8 mouse cellular contexts compared by ENCODE assay signal in genomic region chr6:37870245-37871136, GRCm38 (mm10). TPM values are rescaled to one million over a fixed set of nuclear protein-coding genes. Genes with fewer than 3 reads are reported as not detected.
DNase-seq lines count a peak whose midpoint lies in the region; ATAC-seq and TF ChIP-seq lines count a peak whose summit lies in the region.

TSS of gene Trim24 (plus strand) at chr6:37870811.

- no peaks in the 10 kb centered on the region for H3K27me3 ChIP-seq in forebrain, embryonic 10.5 days (ENCODE audit: poor library complexity, severe bottlenecking)
- no peaks in the 10 kb centered on the region for H3K27me3 ChIP-seq in heart, embryonic 15.5 days
- no peaks in the 10 kb centered on the region for H3K27me3 ChIP-seq in liver, embryonic 14.5 days (ENCODE audit: control insufficient read depth, insufficient read depth, low read length)
- no peaks in the 10 kb centered on the region for H3K27me3 ChIP-seq in neural tube, embryonic 11.5 days (ENCODE audit: control insufficient read depth, insufficient read depth, low read length)
- H3K27me3 ChIP-seq in stomach, postnatal 0 days (ENCODE audit: control insufficient read depth, insufficient read depth, low read length) = no peaks in the 10 kb centered on the region

- peak; percentile 23; the same call in 1 of the 2 replicates for TF ChIP-seq CTCF in liver, embryonic 14.5 days (IDR thresholded peaks at IDR 0.05; ENCODE audit: low read depth)
- TF ChIP-seq CTCF in stomach, postnatal 0 days (IDR thresholded peaks at IDR 0.05; ENCODE audit: low read depth) = peak; percentile 32; the same call in 1 of the 2 replicates

- WGBS in forebrain, embryonic 10.5 days = under 1% methylated on average over 89 of the region's 89 CpGs
- under 1% methylated on average over 86 of the region's 89 CpGs for WGBS in heart, embryonic 15.5 days
- under 1% methylated on average over 72 of the region's 89 CpGs for WGBS in liver, embryonic 14.5 days (ENCODE audit: insufficient replicate concordance)
- WGBS in neural tube, embryonic 11.5 days = under 1% methylated on average over 71 of the region's 89 CpGs
- WGBS in stomach, postnatal 0 days = under 1% methylated on average over 67 of the region's 89 CpGs

- H3K4me2 ChIP-seq in heart, embryonic 15.5 days = peak within 1 kb of the TSS; percentile 68
- peak within 1 kb of the TSS; percentile 78 for H3K4me2 ChIP-seq in liver, embryonic 14.5 days (ENCODE audit: low read depth)
- H3K4me2 ChIP-seq in neural tube, embryonic 11.5 days (ENCODE audit: low read depth) = peak within 1 kb of the TSS; percentile 39
- H3K4me2 ChIP-seq in stomach, postnatal 0 days (replicated peaks; ENCODE audit: low read depth) = peak within 1 kb of the TSS; percentile 65

- H3K9ac ChIP-seq in heart, embryonic 15.5 days = peak within 1 kb of the TSS; percentile 95
- H3K9ac ChIP-seq in liver, embryonic 14.5 days (replicated peaks) = peak within 1 kb of the TSS; percentile 81
- H3K9ac ChIP-seq in neural tube, embryonic 11.5 days (ENCODE audit: low read length) = peak within 1 kb of the TSS; percentile 98
- H3K9ac ChIP-seq in stomach, postnatal 0 days (ENCODE audit: low read length) = peak within 1 kb of the TSS; percentile 97

- peak within 1 kb of the TSS; percentile 90 for H3K4me3 ChIP-seq in forebrain, embryonic 10.5 days
- H3K4me3 ChIP-seq in heart, embryonic 15.5 days = peak within 1 kb of the TSS; percentile 94
- H3K4me3 ChIP-seq in liver, embryonic 14.5 days (ENCODE audit: insufficient read depth in 1 of 2, low read depth in 2 of 2, low read length in 2 of 2) = peak within 1 kb of the TSS; percentile 68 to 83
- peak within 1 kb of the TSS; percentile 91 for H3K4me3 ChIP-seq in neural tube, embryonic 11.5 days (ENCODE audit: low read depth, low read length)
- peak within 1 kb of the TSS; percentile 89 for H3K4me3 ChIP-seq in stomach, postnatal 0 days (ENCODE audit: low read depth, low read length)

- no peak for TF ChIP-seq EP300 in liver, embryonic 14.5 days (IDR thresholded peaks at IDR 0.05; ENCODE audit: low read depth)
- no peak for TF ChIP-seq EP300 in stomach, postnatal 0 days (optimal IDR thresholded peaks at IDR 0.05)

- ATAC-seq in heart, embryonic 15.5 days (replicated peaks; ENCODE audit: insufficient number of reproducible peaks, insufficient read depth, low FRiP score, low read depth) = peak; percentile 99
- peak; percentile 97 for ATAC-seq in liver, embryonic 14.5 days (ENCODE audit: insufficient read depth)
- peak; percentile 98 for ATAC-seq in neural tube, embryonic 11.5 days (ENCODE audit: insufficient read depth, low FRiP score, low TSS enrichment)
- ATAC-seq in stomach, postnatal 0 days (ENCODE audit: low FRiP score, low TSS enrichment) = peak; percentile 99

- H3K36me3 ChIP-seq in forebrain, embryonic 10.5 days (replicated peaks) = peaks cover 34% of the 10 kb centered on the region
- peaks cover 21% of the 10 kb centered on the region; the same call in 1 of the 2 replicates for H3K36me3 ChIP-seq in heart, embryonic 15.5 days
- H3K36me3 ChIP-seq in liver, embryonic 14.5 days (replicated peaks; ENCODE audit: control insufficient read depth, insufficient read depth, low read depth) = no peaks in the 10 kb centered on the region
- H3K36me3 ChIP-seq in neural tube, embryonic 11.5 days (ENCODE audit: control insufficient read depth, insufficient read depth, low read length) = peaks cover 3% of the 10 kb centered on the region
- H3K36me3 ChIP-seq in stomach, postnatal 0 days (ENCODE audit: control insufficient read depth, insufficient read depth, low read length) = 0 out of 2 replicates have a peak, but pooled peaks cover 3% of the 10 kb centered on the region

- 0 out of 2 replicates have a peak, but pooled peaks cover 5% of the 10 kb centered on the region for H3K4me1 ChIP-seq in forebrain, embryonic 10.5 days
- no peaks in the 10 kb centered on the region for H3K4me1 ChIP-seq in heart, embryonic 15.5 days (replicated peaks)
- H3K4me1 ChIP-seq in liver, embryonic 14.5 days (replicated peaks; ENCODE audit: control insufficient read depth in 2 of 2, insufficient read depth in 2 of 2, low read length in 1 of 2) = peaks cover 2 to 3% of the 10 kb centered on the region in 2 experiments; a peak in 3 of 4 replicates
- no peaks in the 10 kb centered on the region for H3K4me1 ChIP-seq in neural tube, embryonic 11.5 days (ENCODE audit: control insufficient read depth, insufficient read depth, low read length)
- no peaks in the 10 kb centered on the region for H3K4me1 ChIP-seq in stomach, postnatal 0 days (replicated peaks; ENCODE audit: control insufficient read depth, insufficient read depth)

- peak; percentile 79 to 82 for DNase-seq in CD8-positive naive resting alpha-beta T cell, adult 2 months (ENCODE audit: low read depth in 2 of 2, low spot score in 2 of 2)
- DNase-seq in c-Kit-positive CD71-negative TER-119-negative erythroid progenitor cells, embryonic 14.5 days (ENCODE audit: low read depth) = peak; percentile 92
- DNase-seq in forebrain, embryonic 10.5 days (ENCODE audit: extremely low spot score, low spot score) = peak; percentile 95
- DNase-seq in kidney, postnatal 25 days = peak; percentile 96 to 99
- peak; percentile 93 to 95 (median 93) for DNase-seq in liver, embryonic 14.5 days (ENCODE audit: low read depth in 3 of 3, low spot score in 3 of 3)
- DNase-seq in neural tube, embryonic 11.5 days (ENCODE audit: low spot score) = peak; percentile 100
- DNase-seq in stomach, postnatal 0 days (ENCODE audit: low spot score) = peak; percentile 98

- peak within 1 kb of the TSS; percentile 99 for H3K27ac ChIP-seq in forebrain, embryonic 10.5 days
- peak within 1 kb of the TSS; percentile 97 for H3K27ac ChIP-seq in heart, embryonic 15.5 days
- peak within 1 kb of the TSS; percentile 66 for H3K27ac ChIP-seq in liver, embryonic 14.5 days
- H3K27ac ChIP-seq in neural tube, embryonic 11.5 days (ENCODE audit: low read depth, low read length) = peak within 1 kb of the TSS; percentile 99
- peak within 1 kb of the TSS; percentile 99 for H3K27ac ChIP-seq in stomach, postnatal 0 days (replicated peaks)

- H3K9me3 ChIP-seq in forebrain, embryonic 10.5 days = peaks cover 35% of the 10 kb centered on the region
- H3K9me3 ChIP-seq in heart, embryonic 15.5 days (replicated peaks) = peaks cover 23% of the 10 kb centered on the region
- peaks cover 14% of the 10 kb centered on the region for H3K9me3 ChIP-seq in liver, embryonic 14.5 days (ENCODE audit: control insufficient read depth, low read length)
- H3K9me3 ChIP-seq in neural tube, embryonic 11.5 days (ENCODE audit: control insufficient read depth, low read length) = peaks cover 23% of the 10 kb centered on the region
- peaks cover 14% of the 10 kb centered on the region for H3K9me3 ChIP-seq in stomach, postnatal 0 days (ENCODE audit: control insufficient read depth, low read length)

RNA-seq across cellular contexts. Expression of gene Trim24, which starts in this region (rescaled TPM):
- 19.6 and 20.0 TPM in 2 replicates for polyA plus RNA-seq in forebrain, embryonic 10.5 days (2016; fragmentation: Nextera tagmentation; extraction: Ambion mirVana)
- 7.8 and 9.0 TPM in 2 replicates for polyA plus RNA-seq in heart, embryonic 15.5 days (2015; fragmentation: Nextera tagmentation; extraction: Ambion mirVana)
- 6.8 and 8.3 TPM in 2 replicates for polyA plus RNA-seq in liver, embryonic 14.5 days (2012; rRNA removed)
- polyA plus RNA-seq in liver, embryonic 14.5 days (2014; fragmentation: Nextera tagmentation; extraction: Ambion mirVana) = 4.9 and 5.4 TPM in 2 replicates
- 38.8 and 39.9 TPM in 2 replicates for polyA plus RNA-seq in neural tube, embryonic 11.5 days (2014; fragmentation: Nextera tagmentation; extraction: Ambion mirVana)
- polyA plus RNA-seq in stomach, postnatal 0 days (2015; fragmentation: Nextera tagmentation; extraction: Ambion mirVana) = 5.6 and 6.4 TPM in 2 replicates

Comparison
In these comparisons a context has a peak if more than half of its experiments do, and no peak if none do; other contexts are left out.
1. Peak in every context shown above with its lines: DNase-seq, ATAC-seq, H3K4me3 ChIP-seq and H3K27ac ChIP-seq.